Mouse (Mus musculus) liver, adult 2 months (tissue): ENCODE measurements at regions not wholly inside any gene's neighbourhood (a gene's known extent, or its start where the extent isn't known, plus 50 kb on each side); places are given as distances from the start of the nearest gene placed in this dataset.

Experiments used
- DNase-seq: peaks from one replicate; pipeline ENCODE4 v3.0.0-alpha.2; 2011; ENCODE audit warnings: low read depth, low spot score; ENCODE audit errors: extremely low read depth
- H3K27ac ChIP-seq: fragments of 200-500 bp; replicated peaks from 2 replicates; pipeline ENCODE4 v1.5.1; 2012; ENCODE audit warnings: low read depth, mild to moderate bottlenecking, control low read depth, inconsistent platforms, low read length; ENCODE audit not compliant: insufficient read depth
- H3K27me3 ChIP-seq: fragments of 200-500 bp; 2 replicates; pipeline ENCODE4 v1.6.1; 2012; ENCODE audit warnings: mild to moderate bottlenecking, moderate library complexity, low read length, inconsistent platforms; ENCODE audit not compliant: control insufficient read depth, insufficient read depth
- H3K36me3 ChIP-seq: fragments of 200-500 bp; 2 replicates; pipeline ENCODE4 v1.6.1; 2012; ENCODE audit warnings: low read length, inconsistent platforms; ENCODE audit not compliant: control insufficient read depth, insufficient read depth
- H3K4me1 ChIP-seq: fragments of 200-500 bp; 2 replicates; pipeline ENCODE4 v1.6.1; 2011; ENCODE audit warnings: low read length; ENCODE audit not compliant: control insufficient read depth, insufficient read depth
- H3K4me3 ChIP-seq: fragments of 200-500 bp; 2 replicates; pipeline ENCODE4 v1.5.1; 2011; ENCODE audit warnings: low read depth, mild to moderate bottlenecking, control low read depth, low read length, moderate library complexity; ENCODE audit not compliant: insufficient read depth
- H3K79me2 ChIP-seq: fragments of 200-500 bp; 2 replicates; pipeline ENCODE4 v1.6.1; 2012; ENCODE audit warnings: inconsistent platforms, mild to moderate bottlenecking, low read length, moderate library complexity; ENCODE audit not compliant: control insufficient read depth, insufficient read depth
- H3K9ac ChIP-seq: fragments of 200-500 bp; 2 replicates; pipeline ENCODE4 v1.6.1; 2012; ENCODE audit warnings: low read depth, mild to moderate bottlenecking, control low read depth, inconsistent platforms, low read length
- CTCF ChIP-seq: fragments of 200-500 bp; IDR thresholded peaks from 2 replicates; pipeline ENCODE4 v1.5.1; 2011; ENCODE audit warnings: low read depth, low read length, control low read depth
- POLR2A ChIP-seq: fragments of 200-500 bp; IDR thresholded peaks from 2 replicates; pipeline ENCODE4 v1.6.1; 2011; ENCODE audit warnings: low read length, control low read depth; ENCODE audit not compliant: insufficient read depth; ENCODE audit errors: extremely low read depth
- WGBS: fragments of 180-500 bp; shearing (Covaris S2); methylation state at CpG from one replicate; pipeline ENCODE4 v1.1.7; 2018; 5-methylcytosine and 5-hydroxymethylcytosine counted together

DNA sequence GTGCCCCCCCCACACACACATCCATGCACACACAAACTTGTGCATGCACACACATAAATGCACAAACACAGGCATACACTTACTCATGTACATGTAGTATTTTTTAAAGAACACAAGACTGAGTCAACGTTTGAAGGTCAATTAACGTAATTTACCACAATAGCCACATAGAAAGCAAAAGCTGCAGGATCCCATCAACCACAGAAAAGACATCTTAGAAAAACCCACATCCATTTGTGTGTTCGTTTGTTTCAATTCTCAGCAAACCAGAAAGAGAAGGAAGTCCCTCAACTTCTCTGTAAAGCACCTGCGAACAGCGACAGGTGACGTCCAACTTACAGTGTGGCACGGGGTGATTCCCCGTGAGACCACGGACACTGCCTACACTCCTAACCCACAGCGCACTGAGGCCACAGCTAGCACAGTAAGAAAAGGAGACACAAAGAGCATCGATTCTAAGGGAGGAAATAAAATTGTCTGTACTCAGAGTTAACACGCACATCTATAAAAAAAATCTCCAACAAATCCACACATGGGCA, 53.8 kb downstream of the Dio3 start:
- no peak for TF ChIP-seq POLR2A
- no peak for TF ChIP-seq CTCF
- Histone ChIP-seq H3K27ac (no peak overlapping the region), H3K79me2 (no peaks in the 10 kb centered on the region), H3K36me3 (no peaks in the 10 kb centered on the region), H3K9ac (no peak overlapping the region), H3K4me3 (no peak overlapping the region), H3K4me1 (no peaks in the 10 kb centered on the region), H3K27me3 (no peaks in the 10 kb centered on the region)
- WGBS = 87% methylated on average over 12 of the region's 12 CpGs
- no peak for DNase-seq

DNA sequence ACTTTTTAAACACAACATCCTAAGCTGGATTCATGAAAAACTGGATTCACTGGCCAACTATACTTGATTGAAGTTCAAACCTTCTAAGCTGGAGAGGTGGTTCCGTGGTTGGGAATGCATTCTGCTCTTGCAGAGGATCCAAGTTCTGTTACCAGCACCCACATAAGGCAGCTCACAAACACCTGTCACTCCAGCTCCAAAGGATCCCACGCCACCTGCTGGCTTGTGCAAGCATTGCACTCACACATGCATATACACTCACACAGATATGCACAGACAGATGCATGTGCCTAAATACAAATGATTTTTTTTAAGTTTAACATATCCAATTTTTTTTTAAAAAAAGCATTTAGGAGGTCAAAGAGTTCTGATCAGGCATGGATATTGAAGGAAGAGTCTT, 55.7 kb downstream of the Dio3 start:
- no peak overlapping the region for H3K4me3 ChIP-seq
- no peaks in the 10 kb centered on the region for H3K79me2 ChIP-seq
- no peak for DNase-seq
- WGBS = 79% methylated on average over 2 of the region's 2 CpGs
- no peaks in the 10 kb centered on the region for H3K27me3 ChIP-seq
- no peak overlapping the region for H3K9ac ChIP-seq
- no peaks in the 10 kb centered on the region for H3K36me3 ChIP-seq
- TF ChIP-seq POLR2A (no peak), CTCF (no peak; the same call in 1 of the 2 replicates)
- no peak overlapping the region for H3K27ac ChIP-seq
- H3K4me1 ChIP-seq = no peaks in the 10 kb centered on the region

GRCm38 (mm10) chr12:110344280-110344827, 65.5 kb downstream of the Dio3 start:
- Histone ChIP-seq H3K36me3 (no peaks in the 10 kb centered on the region), H3K4me1 (no peaks in the 10 kb centered on the region), H3K27me3 (no peaks in the 10 kb centered on the region), H3K4me3 (no peak overlapping the region), H3K79me2 (no peaks in the 10 kb centered on the region), H3K9ac (no peak overlapping the region), H3K27ac (no peak overlapping the region)
- TF ChIP-seq CTCF (no peak), POLR2A (no peak)
- 80% methylated on average over 4 of the region's 4 CpGs for WGBS
- no peak for DNase-seq

DNA sequence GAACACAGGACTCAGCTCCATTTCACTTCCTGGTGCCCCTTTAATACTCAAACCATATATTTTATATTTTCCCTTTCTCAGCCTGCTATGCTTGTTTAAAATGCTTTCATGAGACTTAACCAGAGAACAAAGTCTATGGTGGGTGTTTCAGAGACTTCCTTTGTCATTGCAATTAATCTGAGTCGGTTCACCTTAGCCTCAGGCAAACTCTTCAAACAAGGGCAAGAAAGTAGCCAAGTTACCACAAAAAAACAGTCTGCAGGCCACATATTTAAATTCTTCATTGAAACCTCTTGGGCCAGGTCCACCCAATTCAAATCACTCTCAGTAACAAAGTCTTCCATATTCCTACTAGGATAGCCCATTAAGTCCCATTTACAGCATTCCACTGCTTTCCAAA, 70.8 kb downstream of the Dio3 start:
- no peak overlapping the region for H3K4me3 ChIP-seq

GRCm38 (mm10) chr12:110355851-110356250, 77.0 kb downstream of the Dio3 start:
- Histone ChIP-seq H3K27me3 (no peaks in the 10 kb centered on the region), H3K4me3 (no peak overlapping the region), H3K4me1 (no peaks in the 10 kb centered on the region), H3K36me3 (no peaks in the 10 kb centered on the region), H3K9ac (no peak overlapping the region), H3K79me2 (no peaks in the 10 kb centered on the region), H3K27ac (no peak overlapping the region)
- 75% methylated on average over 6 of the region's 6 CpGs for WGBS
- no peak for TF ChIP-seq POLR2A
- no peak for TF ChIP-seq CTCF
- no peak for DNase-seq

More for the DNA sequence above, 70.8 kb downstream of the Dio3 start:
- 86% methylated on average over 1 of the region's 1 CpGs for WGBS
- Histone ChIP-seq H3K27me3 (no peaks in the 10 kb centered on the region), H3K79me2 (no peaks in the 10 kb centered on the region), H3K36me3 (no peaks in the 10 kb centered on the region), H3K9ac (no peak overlapping the region), H3K27ac (no peak overlapping the region), H3K4me1 (no peaks in the 10 kb centered on the region)
- TF ChIP-seq POLR2A (no peak), CTCF (no peak)
- no peak for DNase-seq

DNA sequence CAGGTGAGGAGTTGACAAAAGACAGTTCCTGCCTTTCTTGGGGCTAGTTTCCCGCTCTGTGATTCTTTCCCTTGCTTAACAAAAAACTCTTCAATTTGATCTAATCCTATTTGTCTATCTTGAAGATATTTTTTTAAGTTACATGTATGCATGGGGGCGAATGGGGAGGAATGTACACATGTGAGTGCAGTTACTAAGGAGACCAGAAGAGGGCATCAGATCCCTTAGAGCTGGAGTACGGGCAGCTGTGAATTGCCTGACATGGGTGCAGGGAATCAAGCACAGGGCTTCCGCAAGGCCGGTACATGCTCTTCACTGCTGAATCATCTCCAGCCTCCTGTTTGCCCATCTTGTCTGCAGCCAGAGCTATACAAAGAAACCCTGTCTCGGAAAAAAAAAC, 79.8 kb upstream of the Ppp2r5c start:
- TF ChIP-seq POLR2A (no peak), CTCF (no peak)
- no peaks in the 10 kb centered on the region for H3K4me1 ChIP-seq
- H3K27ac ChIP-seq = no peak overlapping the region
- H3K36me3 ChIP-seq = no peaks in the 10 kb centered on the region
- no peaks in the 10 kb centered on the region for H3K79me2 ChIP-seq
- no peak overlapping the region for H3K9ac ChIP-seq
- no peaks in the 10 kb centered on the region for H3K27me3 ChIP-seq
- WGBS = 93% methylated on average over 6 of the region's 6 CpGs
- no peak for DNase-seq
- H3K4me3 ChIP-seq = no peak overlapping the region
